Mouse (Mus musculus): ENCODE measurements around the gene Dnttip2. TPM values are rescaled to one million over a fixed set of nuclear protein-coding genes. Genes with fewer than 3 reads are reported as not detected.
"Not testable (repeated sequence)": the region's sequence is repeated elsewhere in the genome, so short reads cannot be mapped to it uniquely, and the experiment has no call there.

Gene Dnttip2
- polyA plus RNA-seq (2015; fragmentation: Nextera tagmentation; extraction: Ambion mirVana) = 52.7 and 65.0 TPM in 2 replicates

DNA sequence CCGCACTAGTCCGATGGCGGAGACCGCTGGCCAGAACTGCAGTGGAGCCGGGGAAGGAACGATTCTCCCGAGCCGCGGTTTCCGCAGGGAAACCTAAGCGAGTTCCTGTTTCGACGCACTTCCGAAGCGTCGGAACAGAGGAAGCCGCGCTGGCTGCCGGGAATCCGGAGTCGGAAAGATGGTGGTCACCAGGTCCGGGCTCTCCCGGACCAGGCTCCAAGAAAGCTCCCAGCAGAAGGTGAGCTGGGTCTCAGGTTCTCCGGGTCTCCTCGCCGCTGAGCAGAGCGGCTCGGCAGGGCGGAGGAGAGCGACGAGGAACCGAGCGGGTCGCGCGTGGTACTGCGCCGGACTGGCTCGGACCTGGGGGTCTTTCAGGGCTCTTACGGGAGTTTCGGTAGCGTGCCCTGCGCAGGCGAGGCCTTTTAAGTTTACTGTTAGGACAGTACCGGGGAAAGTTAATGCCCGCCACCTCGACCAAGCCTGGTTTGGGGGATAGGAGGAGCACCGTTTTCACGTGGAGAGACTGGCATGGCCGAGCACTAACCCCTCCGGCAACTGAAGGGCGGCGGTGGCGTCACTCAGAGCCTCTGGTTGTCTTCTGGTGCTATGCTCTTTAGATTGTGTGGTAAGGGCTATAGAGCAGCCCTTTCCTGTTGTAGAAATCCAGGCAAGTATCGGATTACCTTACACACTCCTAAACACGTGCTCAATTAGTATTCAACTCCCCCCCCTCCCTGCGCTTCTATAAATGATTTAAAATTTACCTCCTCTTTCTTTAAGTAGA, at the start of gene Dnttip2:
TSS of gene Dnttip2 (plus strand) at position 148 of the 784 bp plus-strand sequence.
- H3K36me3 ChIP-seq = peaks cover 54% of the 10 kb centered on the region
- under 1% methylated on average over 57 of the region's 57 CpGs for WGBS (ENCODE audit: insufficient replicate concordance)

DNA sequence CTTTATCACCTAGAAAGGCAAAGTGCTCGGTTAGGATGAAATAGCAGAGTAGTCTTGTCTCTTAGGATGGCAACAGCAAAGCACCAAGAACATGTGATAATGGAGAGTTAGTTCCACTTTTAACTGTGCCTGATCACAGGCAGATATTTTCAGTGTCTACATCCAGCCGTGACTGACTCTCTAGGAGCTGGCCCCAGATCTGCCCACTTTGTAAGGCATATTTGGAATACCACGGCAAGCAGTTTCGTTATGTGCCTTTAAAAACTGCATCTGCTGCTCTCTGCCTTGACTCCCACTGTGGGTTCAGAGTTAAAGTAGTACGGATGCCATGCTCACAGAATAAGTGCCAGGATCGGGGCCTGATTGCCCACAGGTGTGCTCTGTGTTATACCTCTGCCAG, 47.2 kb upstream of the Dnttip2 start:
- H3K9ac ChIP-seq; H3K4me2 ChIP-seq; DNase-seq; H3K27me3 ChIP-seq; H3K36me3 ChIP-seq; H3K4me1 ChIP-seq (replicated peaks); H3K27ac ChIP-seq; ATAC-seq (ENCODE audit: low read depth); H3K4me3 ChIP-seq (replicated peaks); H3K9me3 ChIP-seq (replicated peaks): not testable (repeated sequence)
- WGBS (ENCODE audit: insufficient replicate concordance) = 53% methylated on average over 6 of the region's 6 CpGs

More for the DNA sequence above, at the start of gene Dnttip2:
- Histone ChIP-seq H3K9ac (peak within 1 kb of the TSS; percentile 93), H3K9me3 (replicated peaks) (no peaks in the 10 kb centered on the region), H3K4me2 (peak within 1 kb of the TSS; percentile 79), H3K4me1 (replicated peaks) (peaks cover 62% of the 10 kb centered on the region), H3K27me3 (no peaks in the 10 kb centered on the region), H3K27ac (peak within 1 kb of the TSS; percentile 70), H3K4me3 (replicated peaks) (peak within 1 kb of the TSS; percentile 85)
- DNase-seq = peak; percentile 81
- ATAC-seq (ENCODE audit: low read depth) = peak; percentile 88

DNA sequence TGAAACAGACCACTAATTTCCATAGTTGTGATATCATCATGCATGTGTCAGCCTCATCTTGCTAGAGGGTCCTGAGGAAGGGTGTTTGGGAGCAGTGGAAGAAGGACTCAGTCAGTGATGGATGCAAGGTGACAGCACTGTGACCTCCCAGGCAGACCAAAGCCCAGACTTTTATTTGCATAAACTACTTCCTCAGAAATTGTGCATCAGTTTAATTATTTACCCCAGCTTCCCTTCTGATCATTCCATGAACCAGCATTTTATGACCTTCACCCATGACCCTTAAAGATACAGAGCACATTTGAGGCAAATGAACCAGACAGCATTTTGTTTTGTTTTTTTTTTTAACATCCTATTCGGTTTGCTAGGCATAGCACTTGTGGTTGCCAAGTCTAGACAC, 38.4 kb upstream of the Dnttip2 start:
- 38% methylated on average over 1 of the region's 1 CpGs for whole genome bisulfite sequencing (ENCODE audit: insufficient replicate concordance)
- H3K27ac ChIP-seq = no peak overlapping the region
- no peaks in the 10 kb centered on the region for H3K9me3 ChIP-seq (replicated peaks)
- ATAC-seq (ENCODE audit: low read depth) = 0 out of 2 replicates have a peak, but pooled peaks have one; percentile 43
- H3K4me2 ChIP-seq = no peak overlapping the region
- H3K36me3 ChIP-seq = no peaks in the 10 kb centered on the region
- DNase-seq = no peak
- no peaks in the 10 kb centered on the region for H3K4me1 ChIP-seq (replicated peaks)
- H3K27me3 ChIP-seq = 0 out of 2 replicates have a peak, but pooled peaks cover 6% of the 10 kb centered on the region
- H3K4me3 ChIP-seq (replicated peaks) = no peak overlapping the region
- no peak overlapping the region for H3K9ac ChIP-seq

DNA sequence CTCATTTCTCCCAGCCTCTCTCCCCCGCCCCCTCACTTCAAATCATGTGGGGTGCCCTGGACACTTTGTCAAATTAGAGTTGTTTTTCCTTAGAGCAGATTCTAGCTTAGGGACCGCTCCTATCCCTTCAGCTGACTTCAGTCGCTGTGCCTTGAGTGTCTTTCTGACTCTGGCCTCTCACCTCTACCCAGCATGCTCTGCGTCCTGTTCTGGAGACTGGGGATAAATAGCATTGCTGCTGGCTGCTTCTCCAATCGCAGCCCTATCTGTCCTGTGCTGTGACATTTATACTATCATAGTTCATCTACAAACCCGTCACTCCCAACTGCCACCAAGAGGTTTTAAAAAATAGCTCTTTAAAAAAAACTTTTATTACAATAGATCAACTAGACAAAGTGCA, 31.3 kb upstream of the Dnttip2 start:
- H3K4me3 ChIP-seq (replicated peaks) = no peak overlapping the region
- DNase-seq (peak; percentile 69), ATAC-seq (ENCODE audit: low read depth) (peak; percentile 8; the same call in 1 of the 2 replicates)
- H3K9me3 ChIP-seq (replicated peaks) = no peaks in the 10 kb centered on the region
- H3K4me2 ChIP-seq = peak overlapping the region; percentile 41
- H3K36me3 ChIP-seq = no peaks in the 10 kb centered on the region
- H3K27me3 ChIP-seq = no peaks in the 10 kb centered on the region
- H3K27ac ChIP-seq = peak overlapping the region; percentile 86
- WGBS (ENCODE audit: insufficient replicate concordance) = 23% methylated on average over 6 of the region's 6 CpGs
- peaks cover 30% of the 10 kb centered on the region for H3K4me1 ChIP-seq (replicated peaks)
- H3K9ac ChIP-seq = peak overlapping the region; percentile 62

DNA sequence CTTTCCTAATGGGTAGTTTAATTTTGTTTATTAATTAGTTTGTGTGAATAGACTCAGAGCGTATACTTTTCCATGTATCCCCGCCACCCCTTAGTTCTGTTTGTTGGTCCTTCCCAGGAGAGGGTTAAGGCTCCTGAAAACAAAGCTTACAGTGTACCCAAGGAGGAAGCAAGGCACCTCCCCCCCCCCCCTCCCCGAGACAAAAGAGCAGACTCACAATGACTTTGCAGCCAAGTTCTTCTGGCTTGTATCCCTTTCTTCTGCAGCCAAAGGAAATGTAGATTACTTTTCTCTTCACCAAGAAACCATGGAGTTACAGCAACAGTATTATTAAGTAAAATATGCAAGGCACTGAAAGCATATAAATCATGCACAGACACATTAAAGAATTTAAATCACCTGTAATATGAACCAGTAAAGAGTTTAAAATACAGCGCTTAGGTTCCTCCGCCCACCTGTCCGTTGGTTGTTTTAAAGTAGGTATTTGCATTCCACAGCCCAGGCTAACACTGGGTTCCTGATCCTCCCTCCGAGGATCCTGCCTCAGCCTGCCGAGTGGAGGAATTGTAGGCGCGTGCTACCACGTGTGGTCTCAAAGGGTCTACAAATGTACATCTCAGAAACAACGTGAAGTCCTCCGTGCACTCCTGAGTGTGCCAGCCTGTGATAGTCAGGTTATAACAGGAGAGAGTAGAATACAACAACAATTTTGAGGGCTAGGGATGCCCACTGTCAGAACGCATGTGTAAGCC, 30.6 kb upstream of the Dnttip2 start:
- H3K9ac ChIP-seq = peak overlapping the region; percentile 62
- no peak for DNase-seq
- 35% methylated on average over 14 of the region's 14 CpGs for WGBS (ENCODE audit: insufficient replicate concordance)

DNA sequence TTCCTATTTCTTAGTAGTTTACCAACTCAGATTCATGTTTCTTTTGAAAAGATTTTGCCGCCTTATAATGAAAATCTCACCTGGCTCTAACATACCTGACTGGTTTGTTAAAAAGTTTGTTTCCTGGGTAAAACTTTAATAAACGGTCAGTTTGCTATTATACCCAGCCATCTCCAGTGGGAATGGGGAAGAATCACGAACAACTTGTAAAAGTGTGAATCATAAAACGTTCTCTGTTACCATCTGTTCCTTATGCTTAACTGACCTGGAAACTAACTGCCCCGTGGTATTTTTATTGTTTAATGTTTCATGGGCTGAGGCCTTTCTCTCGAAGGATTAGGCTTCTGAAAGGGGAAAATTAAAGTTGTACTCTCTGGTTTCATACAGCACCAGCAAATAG, 29.4 kb upstream of the Dnttip2 start:
- H3K4me2 ChIP-seq = peak overlapping the region; percentile 64
- H3K27ac ChIP-seq = peak overlapping the region; percentile 86

More for the DNA sequence above, 30.6 kb upstream of the Dnttip2 start:
- peaks cover 35% of the 10 kb centered on the region for H3K4me1 ChIP-seq (replicated peaks)
- no peaks in the 10 kb centered on the region for H3K9me3 ChIP-seq (replicated peaks)
- peaks cover 1% of the 10 kb centered on the region for H3K36me3 ChIP-seq
- H3K4me2 ChIP-seq = peak overlapping the region; percentile 41
- no peaks in the 10 kb centered on the region for H3K27me3 ChIP-seq
- no peak overlapping the region for H3K4me3 ChIP-seq (replicated peaks)
- peak overlapping the region; percentile 86 for H3K27ac ChIP-seq
- no peak for ATAC-seq (ENCODE audit: low read depth)

DNA sequence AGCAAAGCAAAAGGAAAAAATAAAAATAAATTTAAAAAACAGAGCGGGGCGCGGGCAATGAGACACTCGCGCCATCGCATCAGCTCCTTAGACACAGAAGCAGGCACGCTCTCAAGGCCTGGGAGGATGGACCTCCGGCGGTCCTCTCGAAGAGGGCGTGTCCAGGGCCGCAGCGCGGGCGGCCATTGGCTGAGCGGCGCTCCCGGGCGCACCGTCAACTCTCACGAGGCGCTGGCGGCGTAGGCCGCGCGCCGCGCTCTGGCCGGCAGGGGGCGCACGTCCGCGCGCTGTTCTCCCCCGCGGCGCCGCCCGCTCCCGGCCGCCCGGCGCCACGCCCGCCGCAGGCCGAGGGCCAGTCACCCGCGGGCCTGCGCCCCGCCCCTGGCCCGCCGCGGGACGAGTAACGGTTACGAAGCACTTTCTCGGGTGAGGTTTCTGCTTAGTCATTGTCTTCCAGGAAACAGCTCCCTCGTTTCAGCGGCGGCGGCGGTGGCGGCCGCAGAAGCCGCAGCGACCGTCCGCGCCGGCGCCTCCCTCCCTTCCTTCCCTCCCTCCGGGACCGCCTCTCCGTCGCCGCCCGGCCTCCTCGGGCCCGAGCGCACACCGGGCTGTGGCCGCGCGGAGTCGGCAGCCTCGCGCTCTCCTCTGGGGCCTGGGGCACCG, 28.8 kb upstream of the Dnttip2 start, which contains the start of gene Gclm:
TSS of gene Gclm (plus strand) at position 343 of the 663 bp plus-strand sequence.
- peaks cover 51% of the 10 kb centered on the region for H3K4me1 ChIP-seq (replicated peaks)
- WGBS (ENCODE audit: insufficient replicate concordance) = under 1% methylated on average over 89 of the region's 90 CpGs
- peaks cover 16% of the 10 kb centered on the region for H3K36me3 ChIP-seq
- H3K4me3 ChIP-seq (replicated peaks) = peak within 1 kb of the TSS; percentile 100
- no peaks in the 10 kb centered on the region for H3K27me3 ChIP-seq
- peak within 1 kb of the TSS; percentile 79 for H3K4me2 ChIP-seq
- DNase-seq (peak; percentile 93), ATAC-seq (ENCODE audit: low read depth) (peak; percentile 87)
- no peaks in the 10 kb centered on the region for H3K9me3 ChIP-seq (replicated peaks)
- H3K9ac ChIP-seq = peak within 1 kb of the TSS; percentile 100
- peak within 1 kb of the TSS; percentile 100 for H3K27ac ChIP-seq

More for the DNA sequence above, 29.4 kb upstream of the Dnttip2 start:
- no peak for DNase-seq
- Histone ChIP-seq H3K27me3 (no peaks in the 10 kb centered on the region), H3K36me3 (peaks cover 10% of the 10 kb centered on the region), H3K9me3 (replicated peaks) (no peaks in the 10 kb centered on the region), H3K9ac (peak overlapping the region; percentile 62), H3K4me3 (replicated peaks) (peak overlapping the region; percentile 28), H3K4me1 (replicated peaks) (peaks cover 45% of the 10 kb centered on the region)
- ATAC-seq (ENCODE audit: low read depth) = no peak
- 51% methylated on average over 6 of the region's 6 CpGs for WGBS (ENCODE audit: insufficient replicate concordance)

DNA sequence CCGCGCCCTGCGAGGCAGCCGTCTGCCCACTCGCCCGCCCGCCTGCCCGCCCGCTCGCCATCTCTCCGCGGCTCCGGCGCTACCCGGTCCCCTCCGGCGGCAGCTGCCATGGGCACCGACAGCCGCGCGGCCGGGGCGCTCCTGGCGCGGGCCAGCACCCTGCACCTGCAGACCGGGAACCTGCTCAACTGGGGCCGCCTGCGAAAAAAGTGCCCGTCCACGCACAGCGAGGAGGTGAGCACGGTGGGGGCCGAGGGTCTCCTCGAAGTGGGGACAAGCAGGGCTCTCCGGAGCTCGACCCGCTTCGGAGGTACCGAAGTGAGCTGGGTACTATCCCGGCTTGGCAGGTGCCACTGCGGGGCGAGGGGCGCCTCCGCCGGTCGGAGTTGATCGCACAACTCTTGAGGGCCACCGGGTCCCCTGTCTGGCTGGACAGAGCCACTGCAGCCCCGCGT, 28.3 kb upstream of the Dnttip2 start:
- peaks cover 22% of the 10 kb centered on the region for H3K36me3 ChIP-seq
- no peaks in the 10 kb centered on the region for H3K27me3 ChIP-seq
- no peak for ATAC-seq (ENCODE audit: low read depth)
- H3K9ac ChIP-seq = peak overlapping the region; percentile 100
- peaks cover 56% of the 10 kb centered on the region for H3K4me1 ChIP-seq (replicated peaks)
- DNase-seq = peak; percentile 46
- under 1% methylated on average over 50 of the region's 50 CpGs for WGBS (ENCODE audit: insufficient replicate concordance)
- H3K27ac ChIP-seq = peak overlapping the region; percentile 100
- H3K9me3 ChIP-seq (replicated peaks) = no peaks in the 10 kb centered on the region
- H3K4me3 ChIP-seq (replicated peaks) = peak overlapping the region; percentile 100
- H3K4me2 ChIP-seq = peak overlapping the region; percentile 79

DNA sequence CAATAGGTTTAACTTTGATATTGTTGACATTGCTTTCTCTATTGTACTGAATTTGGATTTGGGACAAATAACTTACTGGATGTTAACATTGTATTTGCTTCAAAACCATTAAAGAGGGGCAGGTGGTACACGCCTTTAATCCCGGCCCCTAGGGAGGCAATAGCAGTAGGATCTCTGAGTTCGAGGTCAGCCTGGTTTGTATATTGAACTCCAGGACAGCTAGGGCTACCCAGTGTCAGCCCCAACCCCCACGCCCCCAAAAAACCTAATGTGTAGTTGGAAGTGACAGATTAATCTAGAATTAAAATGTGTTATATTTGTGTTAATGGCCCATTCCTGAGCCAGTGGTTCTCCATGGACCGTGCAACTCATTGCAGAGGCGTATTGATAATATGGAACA, 27.8 kb upstream of the Dnttip2 start:
- no peak for DNase-seq
- no peaks in the 10 kb centered on the region for H3K27me3 ChIP-seq
- H3K4me1 ChIP-seq (replicated peaks) = peaks cover 61% of the 10 kb centered on the region
- H3K4me2 ChIP-seq = peak overlapping the region; percentile 79
- peak overlapping the region; percentile 100 for H3K9ac ChIP-seq
- H3K27ac ChIP-seq = peak overlapping the region; percentile 100
- WGBS (ENCODE audit: insufficient replicate concordance) = 11% methylated on average over 6 of the region's 6 CpGs
- no peak for ATAC-seq (ENCODE audit: low read depth)
- H3K9me3 ChIP-seq (replicated peaks) = no peaks in the 10 kb centered on the region
- H3K36me3 ChIP-seq = peaks cover 27% of the 10 kb centered on the region
- peak overlapping the region; percentile 100 for H3K4me3 ChIP-seq (replicated peaks)

DNA sequence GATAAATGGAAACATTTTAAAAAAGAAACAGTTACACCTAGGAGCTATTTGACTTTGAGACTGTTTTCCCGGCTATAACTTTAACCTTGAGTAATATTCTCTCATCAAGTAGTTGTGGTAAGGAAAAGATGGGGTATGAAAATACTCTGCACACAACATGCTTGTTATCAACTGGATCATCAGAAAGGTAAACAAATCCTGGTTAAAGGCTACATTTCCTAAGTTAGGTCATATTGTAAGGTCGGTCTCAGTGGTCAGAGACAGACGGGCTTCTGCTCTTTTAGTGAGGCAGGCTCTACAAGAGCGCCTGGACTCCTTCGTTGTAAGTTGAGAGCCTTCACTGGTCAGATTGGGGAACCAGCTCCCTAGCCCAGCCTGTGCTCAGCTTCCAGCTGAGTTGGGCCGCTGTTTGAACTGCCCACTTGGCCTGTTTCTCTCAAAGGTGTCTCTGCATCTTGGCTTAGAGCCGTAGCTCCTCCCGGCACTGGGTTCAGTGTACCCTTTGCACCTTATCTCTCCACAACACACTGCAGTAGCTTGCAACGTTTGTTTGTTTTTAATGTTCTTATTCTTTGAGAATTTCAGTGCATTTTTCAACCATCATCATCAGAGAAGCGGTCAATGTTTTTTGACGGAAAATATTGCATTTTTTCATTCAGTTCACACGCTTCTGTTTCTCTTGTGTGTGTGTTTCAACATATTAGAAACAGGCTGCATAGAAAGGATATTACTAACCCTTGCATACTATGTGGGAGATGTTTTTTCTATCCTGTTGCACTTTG, 27.0 kb upstream of the Dnttip2 start:
- ATAC-seq (ENCODE audit: low read depth) (peak; percentile 65), DNase-seq (peak; percentile 74)
- H3K36me3 ChIP-seq = peaks cover 30% of the 10 kb centered on the region
- WGBS (ENCODE audit: insufficient replicate concordance) = 13% methylated on average over 12 of the region's 12 CpGs
- H3K9me3 ChIP-seq (replicated peaks) = no peaks in the 10 kb centered on the region
- H3K27ac ChIP-seq = peak overlapping the region; percentile 100
- peaks cover 67% of the 10 kb centered on the region for H3K4me1 ChIP-seq (replicated peaks)
- no peaks in the 10 kb centered on the region for H3K27me3 ChIP-seq
- H3K9ac ChIP-seq = peak overlapping the region; percentile 100
- H3K4me2 ChIP-seq = peak overlapping the region; percentile 79
- H3K4me3 ChIP-seq (replicated peaks) = peak overlapping the region; percentile 100

All from liver, embryonic 13.5 days (tissue).